Mouse (Mus musculus) layer of hippocampus, adult 9-11 months (tissue): ENCODE data around the gene Rnf187.
A peak's percentile ranks its signal among the peaks of the same experiment; 100 is the strongest.

Experiments used
- DNase-seq: peaks from one replicate; pipeline ENCODE4 v3.0.0; 2022

Rnf187 gene

DNA sequence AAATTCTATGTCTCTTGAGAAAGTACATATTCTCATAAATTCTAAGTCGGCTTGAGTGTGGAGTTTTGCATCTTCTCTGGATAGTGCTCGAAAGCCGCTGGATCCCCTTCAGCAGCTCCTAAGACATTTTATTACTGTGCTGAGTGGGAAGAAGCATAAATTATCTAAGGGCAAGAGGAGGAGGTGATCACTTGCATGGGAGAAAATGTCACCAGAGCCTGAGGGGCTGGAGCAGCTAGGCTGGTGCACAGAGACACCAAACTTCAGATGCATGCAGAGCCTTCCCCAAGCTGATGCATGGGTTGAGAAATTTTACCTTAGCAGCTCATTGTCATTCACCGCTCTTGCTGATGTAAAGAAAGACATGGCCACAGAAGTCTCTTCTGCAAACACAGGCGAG, 5.4 kb upstream of the Rnf187 start:
- no peak for DNase-seq

DNA sequence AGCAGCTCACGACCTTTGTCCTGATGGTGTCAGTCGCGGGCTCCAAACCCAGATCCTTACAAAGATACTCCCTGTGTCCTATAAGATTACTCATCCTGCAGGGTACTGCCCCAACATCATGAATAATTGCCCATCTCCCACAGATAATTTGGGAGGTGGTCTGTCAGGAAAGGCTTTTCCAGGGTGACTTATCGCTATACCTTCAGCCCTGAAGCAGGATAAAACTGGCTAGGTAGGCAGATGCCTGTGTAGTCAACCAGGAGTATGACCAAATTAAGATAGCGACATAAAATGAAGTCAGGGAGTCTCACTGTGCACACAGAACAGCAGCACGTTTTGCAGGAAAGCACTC, 348 bp upstream of the Rnf187 start:
- no peak for DNase-seq

GRCm38 (mm10) chr11:58937909-58938308, 807 bp downstream of the Rnf187 start:
- no peak for DNase-seq

GRCm38 (mm10) chr11:58931576-58931975, 7.1 kb downstream of the Rnf187 start:
- no peak for DNase-seq

GRCm38 (mm10) chr11:58930254-58930653, 8.5 kb downstream of the Rnf187 start:
- no peak for DNase-seq

DNA sequence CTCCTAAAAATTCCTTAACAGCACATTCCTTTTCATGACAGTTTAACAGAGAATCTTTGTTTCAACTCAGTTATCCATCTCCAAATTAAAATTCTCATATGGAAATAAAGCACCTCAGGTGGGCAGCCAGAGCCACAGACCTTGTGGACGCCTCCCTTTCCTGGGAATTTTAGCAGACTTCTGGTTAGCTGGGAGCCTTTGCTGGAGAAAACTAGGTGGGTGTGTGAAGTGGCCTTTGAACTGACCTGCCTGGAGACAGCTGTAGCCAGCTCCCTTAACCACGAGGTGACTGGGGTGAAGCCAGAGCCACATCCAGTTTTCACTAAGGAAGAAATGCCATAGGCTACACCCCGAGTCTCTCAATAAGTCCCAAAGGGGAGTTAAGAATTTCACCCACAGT, 9.1 kb downstream of the Rnf187 start:
- DNase-seq: no peak

GRCm38 (mm10) chr11:58929055-58929454, 9.7 kb downstream of the Rnf187 start:
- no peak for DNase-seq

GRCm38 (mm10) chr11:58927790-58928651, 10.7 kb downstream of the Rnf187 start:
- peak; percentile 38 for DNase-seq

DNA sequence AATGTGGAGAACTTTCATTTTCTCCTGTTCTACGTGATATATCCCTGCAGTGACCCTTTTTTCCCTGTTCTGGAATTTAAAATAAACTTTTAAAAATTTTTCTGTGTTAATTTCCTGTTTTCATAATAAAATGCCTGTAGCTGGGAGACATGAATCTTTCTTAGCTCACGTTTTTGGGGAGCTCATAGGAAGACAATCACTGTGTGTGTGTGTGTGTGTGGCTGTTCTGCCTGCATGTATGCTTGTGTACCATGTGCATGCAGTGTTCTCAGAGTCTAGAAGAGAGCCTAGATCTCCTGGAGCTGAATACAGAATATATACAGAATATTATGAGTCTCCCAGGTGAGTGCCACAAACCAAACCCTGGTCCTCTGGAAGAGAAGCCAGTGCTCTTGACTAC, 11.7 kb downstream of the Rnf187 start:
- no peak for DNase-seq

DNA sequence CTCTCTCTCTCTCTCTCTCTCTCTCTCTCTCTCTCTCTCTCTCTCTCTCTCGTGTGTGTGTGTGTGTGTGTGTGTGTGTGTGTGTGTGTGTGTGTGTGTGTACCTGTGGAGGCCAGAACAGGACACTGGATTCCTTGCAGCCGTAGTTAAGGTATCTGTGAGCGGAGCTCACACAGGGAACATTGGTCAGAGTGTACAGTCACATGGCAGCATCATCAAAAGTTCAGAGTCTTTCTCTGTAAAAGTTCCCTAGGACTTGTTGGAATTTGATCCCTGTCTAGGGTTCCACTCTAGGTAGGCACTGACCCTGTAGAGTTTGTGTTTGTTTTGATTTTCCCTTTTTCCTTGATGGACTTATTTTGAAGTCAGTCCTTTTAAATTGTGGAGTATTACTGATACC, 12.1 kb downstream of the Rnf187 start:
- no peak for DNase-seq

GRCm38 (mm10) chr11:58922420-58922819, 16.3 kb downstream of the Rnf187 start:
- no peak for DNase-seq

- DNase-seq: no peak
Measured at GRCm38 (mm10) chr11:58918759-58919158, 20.0 kb downstream of the Rnf187 start.

DNA sequence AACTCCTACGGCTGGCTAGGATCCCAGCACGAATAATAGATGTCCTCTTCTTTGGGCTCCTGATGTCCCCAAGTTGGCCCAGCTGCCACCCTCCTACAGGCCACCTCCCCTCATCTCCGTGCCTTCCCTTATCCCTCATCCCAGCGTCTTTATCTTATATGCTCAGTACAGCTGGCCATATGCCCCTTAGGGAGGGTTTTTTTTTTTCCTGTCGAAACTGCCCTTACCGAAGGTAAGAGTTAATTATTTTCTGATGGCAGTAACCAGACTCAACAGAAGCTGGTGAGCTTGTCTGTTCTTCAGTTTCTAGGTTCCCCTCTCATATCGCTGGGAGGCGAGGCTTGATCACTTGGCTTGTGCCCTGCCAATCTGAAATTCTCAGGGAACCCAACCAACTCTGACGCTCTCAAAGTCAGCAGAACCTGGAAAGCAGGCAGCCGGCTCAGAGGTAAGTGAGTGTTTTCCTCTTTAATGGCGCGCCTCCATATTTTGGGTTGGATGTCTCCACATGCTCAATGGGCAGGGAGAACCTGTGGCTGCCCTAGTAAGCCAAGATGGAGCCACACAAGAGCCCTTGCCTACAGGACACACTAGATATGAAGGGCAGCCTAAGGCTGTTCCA, 20.9 kb downstream of the Rnf187 start, which contains the start of gene Btnl10:
Btnl10 (plus strand) TSS at position 164 of the 622 bp plus-strand sequence.
- no peak for DNase-seq

DNA sequence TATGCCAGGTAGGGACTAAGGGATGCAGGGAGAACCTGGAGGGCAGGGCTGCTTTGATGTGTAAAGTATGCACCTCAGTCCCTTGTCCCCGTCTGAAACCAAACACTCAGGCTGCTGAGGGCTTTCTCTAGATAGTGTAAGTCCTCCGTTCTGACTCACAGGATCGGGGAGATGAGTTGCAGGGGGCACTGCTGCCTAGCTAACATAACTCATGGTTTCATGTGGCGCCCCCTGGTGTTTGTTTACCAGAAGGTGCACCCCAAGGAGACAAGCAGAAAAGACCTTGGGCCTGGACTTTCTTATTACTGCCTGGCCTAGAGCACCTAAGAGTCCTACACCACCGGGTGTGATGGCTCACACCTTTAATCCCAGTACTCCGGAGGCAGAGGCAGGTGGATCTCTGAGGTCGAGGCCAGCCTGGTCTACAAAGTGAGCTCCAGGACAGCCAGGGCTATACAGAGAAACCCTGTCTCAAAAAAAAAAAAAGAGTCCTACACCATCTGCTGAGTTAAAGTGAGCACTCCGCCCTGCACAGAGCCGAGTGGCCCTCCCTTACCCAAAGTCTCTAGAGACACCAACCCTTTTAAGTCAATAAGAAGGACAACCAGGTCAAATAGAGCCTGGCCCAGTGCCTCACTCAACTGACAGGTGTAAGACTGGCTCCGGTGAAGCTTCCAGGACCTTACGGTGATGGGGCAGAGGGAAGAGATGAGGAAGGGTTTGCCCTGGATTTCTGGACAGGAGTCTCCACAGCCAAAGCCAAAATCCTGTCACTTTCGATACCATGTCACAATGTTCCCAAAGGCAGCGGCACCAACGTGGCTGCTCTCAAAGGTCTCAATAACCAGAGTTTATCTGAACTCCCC, 21.6 kb downstream of the Rnf187 start:
- DNase-seq: no peak

- no peak for DNase-seq
Measured at GRCm38 (mm10) chr11:58914461-58915028, 24.2 kb downstream of the Rnf187 start.

- no peak for DNase-seq
Measured at GRCm38 (mm10) chr11:58913776-58914175, 24.9 kb downstream of the Rnf187 start.

- no peak for DNase-seq
Measured at GRCm38 (mm10) chr11:58904838-58905237, 33.9 kb downstream of the Rnf187 start.

GRCm38 (mm10) chr11:58904410-58904718, 34.4 kb downstream of the Rnf187 start:
- DNase-seq: no peak

DNA sequence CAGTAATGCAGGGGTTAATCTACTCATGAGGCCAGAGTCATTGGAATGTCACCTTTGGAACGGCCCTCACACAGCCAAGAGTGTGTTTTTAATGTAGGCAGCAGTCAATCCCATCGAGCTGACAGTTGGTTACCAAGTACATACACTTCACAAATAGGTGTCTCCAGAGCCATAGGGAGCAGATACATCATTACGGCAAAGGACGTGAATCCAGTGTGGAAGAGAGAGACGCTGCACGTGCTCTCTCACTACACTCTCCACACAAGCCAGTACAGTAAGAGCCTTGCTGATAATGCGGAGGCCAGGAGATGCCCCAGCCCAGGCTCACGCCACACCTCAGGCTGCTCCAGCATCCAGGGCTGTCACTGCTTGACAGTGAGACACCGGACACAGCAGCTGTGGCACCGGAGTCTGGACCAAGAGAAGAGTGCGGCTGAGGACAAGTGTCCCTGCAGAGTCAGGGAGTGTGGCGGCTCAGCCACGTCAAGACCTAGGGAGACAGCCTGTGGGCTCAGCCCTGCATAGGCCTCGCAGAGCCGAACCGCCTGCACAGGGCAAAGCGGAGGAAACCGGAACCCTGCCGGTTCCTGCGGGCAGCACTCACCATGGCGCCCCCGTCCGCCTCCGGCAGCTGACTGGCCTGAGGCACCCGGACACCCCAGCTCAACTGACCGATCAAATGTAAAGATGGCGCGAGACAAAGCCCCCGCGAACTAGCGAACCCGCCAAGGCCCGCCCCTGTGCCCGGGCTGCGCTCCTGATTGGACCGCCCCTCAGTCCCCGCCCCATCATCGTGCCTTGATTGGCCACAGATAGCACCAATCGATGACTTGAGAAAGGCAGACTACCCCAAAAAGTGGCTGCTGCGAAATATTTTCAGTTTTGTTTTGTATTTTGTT, 35.0 kb downstream of the Rnf187 start, which contains the start of gene Zfp39:
Zfp39 (minus strand) TSS at position 715 of the 899 bp plus-strand sequence.
- peak; percentile 95 for DNase-seq

DNA sequence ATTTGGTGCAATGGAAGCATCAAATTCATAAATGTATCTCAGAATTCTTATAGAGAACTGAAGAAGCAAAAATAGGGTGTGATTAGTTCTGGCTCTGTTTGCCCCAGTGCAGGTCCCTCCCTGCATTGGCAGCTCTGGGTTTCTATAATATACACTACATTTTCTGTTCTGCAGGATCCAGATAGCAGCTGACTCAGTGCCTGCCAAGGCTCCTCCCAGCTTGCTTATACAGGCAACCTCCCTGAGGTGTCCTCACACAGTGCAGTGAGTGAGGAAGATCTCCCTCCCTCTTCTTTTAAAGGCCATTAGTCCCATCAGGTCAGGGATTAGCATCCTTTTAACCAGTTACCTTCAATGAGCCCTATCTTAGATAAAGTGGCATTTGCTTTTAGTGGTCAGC, 37.6 kb downstream of the Rnf187 start:
- DNase-seq: no peak

DNA sequence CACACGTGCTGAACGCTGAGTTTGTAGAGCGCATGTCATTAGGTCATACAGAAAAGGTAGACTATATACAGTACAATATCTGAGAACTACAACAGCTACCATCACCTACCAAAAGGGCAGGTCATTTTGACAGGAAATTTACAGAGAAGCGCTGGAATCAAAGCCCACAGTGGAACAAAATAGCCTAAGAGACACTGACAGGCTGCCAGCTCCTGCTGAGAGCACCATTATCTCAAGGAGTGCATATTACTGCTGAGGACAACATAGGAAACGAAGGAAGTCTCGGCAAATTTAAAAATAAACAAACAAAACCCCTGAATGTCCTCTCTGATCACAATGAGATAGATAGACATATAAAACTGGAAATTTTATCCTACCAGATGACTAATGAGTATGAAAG, 41.2 kb downstream of the Rnf187 start:
- no peak for DNase-seq

GRCm38 (mm10) chr11:58894456-58894855, 44.3 kb downstream of the Rnf187 start:
- no peak for DNase-seq
